Mouse (Mus musculus) activated CD4-positive, CD25-positive, alpha-beta regulatory T cell, adult 4 months (primary cell): ENCODE data around the gene Zswim1. TPM values are rescaled to one million over a fixed set of nuclear protein-coding genes. Genes with fewer than 3 reads are reported as not detected.

Experiments used
- ATAC-seq: one replicate; pipeline ENCODE4 v1.8.0; 2017
- polyA plus RNA-seq, 2 experiments: library from polyadenylated mRNA; unstranded; fragments of 100-300 nt; shearing (Covaris generic); gene quantifications; one replicate each; pipeline ENCODE4 v1.2.1; 2017

Zswim1 gene
- polyA plus RNA-seq, 2 experiments from 2014 or later, result 18.0 to 19.4 TPM

GRCm38 (mm10) chr2:164793236-164793635 is 29.2 kb upstream of the Zswim1 start:
- ATAC-seq, result peak; percentile 52

DNA sequence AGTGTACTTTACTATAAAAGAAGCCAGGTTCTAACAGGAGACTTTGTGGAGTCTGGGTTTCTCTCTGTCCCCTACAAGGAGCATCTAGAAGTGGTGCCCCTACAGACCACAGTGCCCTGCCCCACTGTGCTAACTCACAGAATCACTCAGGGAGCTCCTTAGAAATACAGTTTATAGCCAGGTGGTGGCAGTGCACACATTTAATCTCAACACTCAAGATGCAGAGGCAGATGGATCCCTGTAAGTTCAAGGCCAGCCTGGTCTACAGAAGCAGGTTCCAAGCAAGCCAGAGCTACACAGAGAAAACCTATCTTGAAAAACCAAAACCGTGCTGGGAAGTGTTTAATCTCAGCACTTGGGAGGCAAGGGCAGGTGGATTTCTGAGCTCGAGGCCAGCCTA is 28.7 kb upstream of the Zswim1 start:
- ATAC-seq, result no peak

DNA sequence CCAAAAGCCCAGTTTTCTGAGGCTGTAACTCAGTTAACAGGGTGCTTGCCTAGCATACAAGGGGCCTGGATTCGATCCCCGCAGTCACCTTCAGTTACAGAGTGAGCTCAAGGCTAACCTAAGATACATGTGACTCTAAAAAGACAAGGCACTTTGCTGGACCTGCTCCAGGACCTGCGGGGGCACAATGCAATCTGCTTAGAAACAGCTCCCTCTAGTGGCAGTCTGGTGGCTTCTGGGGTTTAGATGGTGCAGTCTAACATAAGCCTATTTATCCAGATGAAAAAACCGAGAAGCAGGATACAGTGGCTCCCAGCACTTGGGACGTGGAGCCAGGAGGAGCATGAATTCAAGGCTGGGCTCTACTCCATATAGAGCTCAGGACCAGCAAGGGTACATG is 28.2 kb upstream of the Zswim1 start:
- ATAC-seq, result peak; percentile 63

DNA sequence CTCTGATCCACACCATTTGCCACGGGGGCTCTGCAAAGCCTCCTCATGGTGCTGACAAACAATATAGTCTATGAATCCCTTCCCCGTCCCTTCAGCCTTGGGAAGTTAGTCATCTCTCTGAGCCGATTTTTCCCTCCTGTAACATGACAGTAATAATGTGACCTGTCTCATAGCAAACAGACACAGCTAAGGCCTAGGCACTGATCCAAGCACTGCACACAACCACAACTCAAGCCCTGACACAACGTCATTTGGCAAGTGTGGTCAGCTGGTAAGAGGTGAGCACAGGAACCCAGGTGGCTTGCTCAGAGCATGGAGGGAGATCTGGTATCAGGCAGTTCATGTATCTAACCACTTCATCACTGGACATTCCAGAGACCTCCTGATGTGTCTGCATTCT is 26.6 kb upstream of the Zswim1 start:
- no peak for ATAC-seq

DNA sequence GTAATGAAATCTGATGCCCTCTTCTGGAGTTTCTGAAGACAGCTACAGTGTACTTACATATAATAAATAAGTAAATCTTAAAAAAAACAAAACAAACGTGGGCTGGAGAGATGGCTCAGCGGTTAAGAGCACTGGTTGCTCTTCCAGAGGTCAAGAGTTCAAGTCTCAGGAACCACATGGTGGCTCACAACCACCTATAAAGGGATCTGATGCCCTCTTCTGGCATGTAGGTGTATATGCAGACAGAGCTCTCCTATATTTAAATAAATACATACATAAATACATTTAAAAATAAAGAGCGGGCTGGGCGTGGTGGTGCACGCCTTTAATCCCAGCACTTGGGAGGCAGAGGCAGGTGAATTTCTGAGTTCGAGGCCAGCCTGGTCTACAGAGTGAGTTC is 23.9 kb upstream of the Zswim1 start:
- ATAC-seq, result peak; percentile 32

GRCm38 (mm10) chr2:164800252-164801004 is 22.1 kb upstream of the Zswim1 start:
- ATAC-seq, result no peak

- ATAC-seq, result no peak
Measured at GRCm38 (mm10) chr2:164803201-164803920, 19.1 kb upstream of the Zswim1 start.

DNA sequence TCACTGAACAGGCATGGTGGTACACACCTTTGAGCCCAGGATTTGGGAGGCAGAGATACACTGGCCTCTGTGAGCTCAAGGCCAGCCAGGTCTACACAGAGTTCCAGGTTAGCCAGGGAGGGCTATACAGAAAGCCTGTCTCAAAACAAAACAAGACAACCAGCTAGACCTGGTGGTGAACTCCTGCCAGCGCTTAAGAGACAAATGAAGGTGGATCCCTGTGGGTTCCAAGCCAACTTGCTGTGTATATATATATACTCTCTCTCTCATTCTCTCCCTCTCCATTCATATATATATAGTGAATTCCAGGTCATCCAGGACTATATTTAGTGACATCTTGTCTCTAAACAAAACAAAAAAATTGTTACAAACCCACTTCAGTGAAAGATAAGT is 18.6 kb upstream of the Zswim1 start:
- no peak for ATAC-seq

- ATAC-seq, result peak; percentile 96
Measured at GRCm38 (mm10) chr2:164804533-164805331, 17.8 kb upstream of the Zswim1 start, which contains the start of the genes Acot8 and Zswim3. Gene Acot8, minus strand, starts transcription at chr2:164804882. Gene Zswim3, plus strand, starts transcription at chr2:164805098.

- ATAC-seq, result no peak
Measured at GRCm38 (mm10) chr2:164805332-164805718, 17.2 kb upstream of the Zswim1 start.

DNA sequence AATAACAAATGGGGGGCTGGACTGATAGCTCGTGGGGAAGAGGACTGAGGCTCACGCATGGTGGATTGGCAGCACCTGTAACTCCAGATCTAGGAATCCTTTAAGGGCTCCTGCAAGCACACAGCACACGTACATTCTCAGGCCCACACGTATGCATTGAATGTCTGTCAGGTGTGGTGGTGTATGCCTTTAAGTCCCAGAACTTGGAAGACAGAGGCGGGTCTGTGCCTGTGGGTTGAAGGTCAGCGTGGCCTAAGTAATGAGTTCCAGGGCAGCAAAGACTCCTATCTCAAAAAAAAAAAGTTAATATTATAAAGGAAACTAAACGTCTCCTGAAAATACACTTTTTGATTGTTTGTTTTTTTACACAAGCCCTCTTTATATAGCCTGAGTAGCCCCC is 15.9 kb upstream of the Zswim1 start:
- ATAC-seq, result no peak

DNA sequence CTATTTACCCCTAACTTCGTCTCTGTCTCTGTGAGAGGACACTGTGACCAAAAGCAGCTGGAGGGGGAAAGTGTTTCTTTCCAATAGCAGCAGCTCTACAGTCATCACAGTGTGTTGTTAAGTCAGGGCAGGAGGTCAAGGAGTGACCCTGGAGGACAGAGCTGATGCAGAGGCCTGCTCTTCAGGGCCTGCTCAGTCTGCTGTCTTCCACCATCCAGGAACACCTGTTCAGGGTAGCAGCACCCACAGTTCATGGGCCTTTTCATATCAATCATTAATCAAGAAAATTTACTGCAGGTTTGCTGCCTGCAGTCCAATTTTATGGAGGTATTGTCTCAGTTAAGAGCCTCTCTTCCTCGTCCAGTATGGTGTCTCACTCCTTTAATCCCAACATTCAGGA is 8.9 kb upstream of the Zswim1 start:
- no peak for ATAC-seq

- no peak for ATAC-seq
Measured at GRCm38 (mm10) chr2:164815348-164815747, 7.1 kb upstream of the Zswim1 start.

DNA sequence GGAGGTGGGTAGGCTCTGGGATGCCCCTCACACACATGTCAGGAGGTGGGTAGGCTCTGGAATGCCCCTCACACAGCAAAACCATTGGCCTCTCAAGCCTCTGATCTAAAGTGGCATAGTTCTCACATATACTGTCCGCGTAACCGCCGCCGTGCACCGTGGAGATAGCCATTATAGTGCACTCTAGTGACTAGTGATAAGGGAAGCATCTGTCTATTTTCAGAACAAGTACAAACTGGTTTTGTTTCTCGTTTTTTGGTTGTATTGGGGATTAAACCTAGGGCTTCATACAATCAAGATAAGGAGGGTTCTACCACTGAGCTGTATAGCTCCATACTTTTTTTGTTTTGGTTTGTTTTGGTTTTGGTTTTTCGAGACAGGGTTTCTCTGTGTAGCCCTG is 6.7 kb upstream of the Zswim1 start:
- ATAC-seq, result no peak

GRCm38 (mm10) chr2:164817206-164817605 is 5.3 kb upstream of the Zswim1 start:
- no peak for ATAC-seq

GRCm38 (mm10) chr2:164817703-164818102 is 4.8 kb upstream of the Zswim1 start:
- ATAC-seq, result no peak

DNA sequence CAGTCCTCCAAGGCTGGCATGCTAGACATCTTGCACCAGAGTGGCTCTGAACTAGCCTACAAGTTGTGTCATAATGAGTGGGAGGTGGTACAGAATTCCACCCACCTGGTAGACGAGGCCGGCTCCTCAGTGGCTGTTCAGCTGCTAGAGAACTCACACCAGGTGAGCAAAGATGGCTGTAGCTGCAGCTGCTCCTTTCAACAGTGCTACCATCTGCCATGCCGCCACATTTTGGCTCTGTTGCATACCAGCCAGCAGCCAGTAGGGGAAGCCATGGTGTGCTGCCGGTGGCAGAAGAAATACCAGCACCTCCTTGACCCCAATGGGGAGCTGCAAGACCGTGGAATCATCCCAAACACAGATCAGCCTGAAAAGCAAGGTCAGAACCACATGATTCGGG is 1.4 kb upstream of the Zswim1 start:
- no peak for ATAC-seq

DNA sequence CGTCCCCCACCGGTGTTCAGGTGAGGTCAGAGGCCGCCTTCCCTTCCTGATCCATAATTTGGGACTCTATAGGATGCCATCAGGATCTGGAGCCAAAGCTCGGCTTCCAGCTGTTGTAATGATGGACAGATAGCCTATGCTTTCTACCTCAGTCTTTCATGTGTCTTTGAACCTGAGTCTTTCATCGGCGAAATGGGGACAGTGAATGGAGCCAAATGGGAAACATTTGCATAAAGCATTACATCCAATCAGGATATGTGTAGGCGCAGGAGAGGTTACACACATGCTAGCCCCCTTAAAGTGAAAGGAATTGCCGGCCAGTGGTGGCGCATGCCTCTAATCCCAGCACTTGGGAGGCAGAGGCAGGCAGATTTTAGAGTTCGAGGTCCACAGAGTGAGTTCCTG is 697 bp downstream of the Zswim1 start:
- ATAC-seq, result no peak

DNA sequence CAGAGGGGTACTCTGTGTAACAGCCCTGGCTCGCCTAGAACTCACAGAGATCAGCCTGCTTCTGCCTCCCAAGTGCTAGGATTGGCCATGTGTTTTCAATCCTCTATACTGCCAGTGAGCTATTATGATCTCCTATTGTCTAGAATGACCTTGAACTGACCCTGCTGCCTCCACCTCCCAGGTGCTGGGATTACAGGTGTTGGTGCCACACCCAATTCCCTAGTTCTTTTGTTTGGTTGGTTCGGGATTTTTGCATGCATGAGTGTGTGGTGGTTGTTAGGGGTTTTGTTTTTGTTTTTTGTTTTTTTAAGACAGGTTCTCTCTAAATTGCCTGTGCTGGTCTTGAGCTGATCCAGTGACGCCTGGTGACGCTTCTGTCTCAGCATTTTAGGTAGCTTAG is 1.5 kb downstream of the Zswim1 start:
- ATAC-seq, result no peak

GRCm38 (mm10) chr2:164825521-164825920 is 3.0 kb downstream of the Zswim1 start:
- no peak for ATAC-seq

DNA sequence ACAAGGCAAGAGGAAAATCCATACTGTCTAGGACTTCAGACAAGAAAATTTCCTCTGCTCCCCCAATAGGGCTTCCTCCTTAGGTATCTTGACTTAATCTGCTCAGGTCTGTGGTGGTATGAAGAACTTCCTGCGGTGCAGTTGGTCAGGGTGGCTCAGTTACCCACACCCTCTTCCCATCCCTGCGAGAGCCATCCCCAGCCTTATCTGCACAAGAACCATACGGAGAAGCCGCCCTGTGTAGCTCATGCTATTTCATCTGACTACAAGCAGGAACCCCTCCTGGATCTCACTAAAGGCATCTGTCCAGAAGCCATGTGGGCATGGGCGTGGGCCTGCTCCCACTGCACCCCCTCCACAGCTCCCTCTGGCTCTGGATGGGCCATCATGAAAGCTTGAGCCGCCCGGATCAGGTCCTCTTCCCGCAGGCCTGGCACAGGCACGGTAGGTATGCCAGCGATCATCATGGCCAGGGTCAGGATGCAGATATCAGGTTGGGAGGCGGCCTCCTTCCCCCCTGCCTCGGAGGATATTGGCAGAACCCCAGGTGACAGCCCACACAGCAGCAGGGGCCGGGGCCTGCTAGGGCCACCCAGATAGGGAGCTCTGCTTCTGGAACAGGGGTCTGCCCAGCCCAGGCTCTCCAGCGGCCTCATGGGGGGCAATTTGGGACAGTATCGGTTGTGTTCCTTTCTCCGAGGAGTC is 4.8 kb downstream of the Zswim1 start:
- ATAC-seq, result no peak

GRCm38 (mm10) chr2:164828437-164828836 is 6.0 kb downstream of the Zswim1 start, which contains the start of gene Spata25:
Gene Spata25, minus strand, starts transcription at chr2:164828537.
- no peak for ATAC-seq

DNA sequence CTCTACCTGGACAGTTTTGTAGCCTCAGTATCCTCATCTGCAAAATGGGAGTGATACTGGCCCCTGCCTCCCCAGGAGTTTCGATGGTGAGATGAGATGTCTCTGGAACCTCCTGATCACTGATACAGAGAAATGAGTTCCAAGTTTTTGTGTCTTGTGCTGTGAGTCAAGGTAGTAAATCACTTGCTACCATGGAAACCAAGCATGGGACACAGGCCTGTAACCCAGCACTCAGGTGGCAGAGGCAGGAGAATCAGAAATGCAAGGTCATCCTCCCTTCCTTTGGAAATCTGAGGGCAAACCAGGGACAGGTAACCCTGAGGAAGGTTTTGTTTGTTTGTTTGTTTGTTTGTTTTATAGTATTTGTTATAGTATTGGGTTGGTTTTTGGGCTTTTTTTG is 6.6 kb downstream of the Zswim1 start:
- ATAC-seq, result no peak
